Mouse (Mus musculus) left cerebral cortex, adult 18-20 months (tissue): ENCODE data around the gene Sirt3. TPM values are rescaled to one million over a fixed set of nuclear protein-coding genes. Genes with fewer than 3 reads are reported as not detected.

Source experiments
- DNase-seq, 2 experiments: peaks; one replicate each; pipeline ENCODE4 v3.0.0; 2021 to 2022; ENCODE audit warnings: low spot score in 2 of 2, mixed read lengths in 1 of 2
- total RNA-seq, 2 experiments: library from RNA; stranded (reverse); gene quantifications; 2 replicates each; pipeline ENCODE4 v1.2.3; 2021

Gene Sirt3
- total RNA-seq, 2 experiments from 2014 or later: 78.0 to 80.3 TPM

- DNase-seq: no peak
Measured at GRCm38 (mm10) chr7:140820173-140820572, 61.9 kb downstream of the Sirt3 start.

Other genes with a start within 250 kb of the Sirt3 start
- gene Olfr53, start 235.9 kb downstream of the Sirt3 start, total RNA-seq: not detected
- under 1 TPM; 0.05 to 0.07 TPM for gene Olfr539, start 222.4 kb downstream of the Sirt3 start, total RNA-seq
- gene Olfr45, start 200.4 kb downstream of the Sirt3 start, total RNA-seq: not detected
- gene Olfr541, start 185.0 kb downstream of the Sirt3 start, total RNA-seq: not detected
- gene Cyp2e1, start 118.6 kb downstream of the Sirt3 start, total RNA-seq: under 1 TPM in 1 of 2 experiments, not detected in 1; 0.33 TPM
- gene Syce1, start 94.5 kb downstream of the Sirt3 start, total RNA-seq: under 1 TPM in 1 of 2 experiments, not detected in 1; 0.77 TPM
- 10 to 100 TPM; 23.3 to 29.6 TPM for gene Zfp941, start 60.1 kb downstream of the Sirt3 start, total RNA-seq
- 1 to 10 TPM; 3.3 to 5.0 TPM for gene Urah, start 47.3 kb downstream of the Sirt3 start, total RNA-seq
- not detected for gene Scgb1c1, start 36.8 kb downstream of the Sirt3 start, total RNA-seq
- gene Odf3, start 34.5 kb downstream of the Sirt3 start, total RNA-seq: not detected
- 1 to 10 TPM; 1.2 to 1.7 TPM for gene Gm45785, start 26.0 kb downstream of the Sirt3 start, total RNA-seq
- 10 to 100 TPM; 70.2 to 75.0 TPM for gene Ric8a, start 25.4 kb downstream of the Sirt3 start, total RNA-seq
- gene Bet1l, start 24.7 kb downstream of the Sirt3 start, total RNA-seq: 10 to 100 TPM; 23.1 to 24.5 TPM
- gene Psmd13, start 341 bp downstream of the Sirt3 start, total RNA-seq: 100 to 1,000 TPM; 110 to 114 TPM
- gene Cox8b, start 18.1 kb upstream of the Sirt3 start, total RNA-seq: 1 to 10 TPM; 1.6 to 1.7 TPM
- under 1 TPM; 0.47 to 0.51 TPM for gene Nlrp6, start 38.6 kb upstream of the Sirt3 start, total RNA-seq
- gene Pgghg, start 59.1 kb upstream of the Sirt3 start, total RNA-seq: 1 to 10 TPM; 4.4 to 6.7 TPM
- gene Ifitm5, start 68.0 kb upstream of the Sirt3 start, total RNA-seq: not detected
- not detected for gene Gm45717, start 73.6 kb upstream of the Sirt3 start, total RNA-seq
- gene Ifitm2, start 73.7 kb upstream of the Sirt3 start, total RNA-seq: 10 to 100 TPM; 13.3 to 16.1 TPM
- gene Ifitm1, start 84.9 kb upstream of the Sirt3 start, total RNA-seq: 1 to 10 TPM; 2.0 to 3.4 TPM
- 10 to 100 TPM; 12.9 to 13.6 TPM for gene Ifitm3, start 128.5 kb upstream of the Sirt3 start, total RNA-seq
- gene Ifitm6, start 135.6 kb upstream of the Sirt3 start, total RNA-seq: under 1 TPM in 1 of 2 experiments, not detected in 1; 0.61 TPM
- not detected for gene Gm17387, start 146.8 kb upstream of the Sirt3 start, total RNA-seq
- 10 to 100 TPM; 85.9 to 86.1 TPM for gene B4galnt4, start 178.8 kb upstream of the Sirt3 start, total RNA-seq
- under 1 TPM; 0.26 to 0.33 TPM for gene Pkp3, start 195.9 kb upstream of the Sirt3 start, total RNA-seq
- gene Sigirr, start 218.3 kb upstream of the Sirt3 start, total RNA-seq: 1 to 10 TPM; 2.1 to 2.3 TPM
- not detected for gene Ano9, start 235.5 kb upstream of the Sirt3 start, total RNA-seq
- 10 to 100 TPM; 43.9 to 51.1 TPM for gene Ptdss2, start 240.1 kb upstream of the Sirt3 start, total RNA-seq